Mouse (Mus musculus): ENCODE results near the gene Dennd4c. TPM values are rescaled to one million over a fixed set of nuclear protein-coding genes. Genes with fewer than 3 reads are reported as not detected.
A peak's percentile ranks its signal among the peaks of the same experiment; 100 is the strongest.

Dennd4c gene
- polyA plus RNA-seq, 1 experiment: 13.3 TPM

GRCm38 (mm10) chr4:86886160-86886878 lies 138.0 kb downstream of the Dennd4c start:
- no peaks in the 10 kb centered on the region for H3K27me3 ChIP-seq (ENCODE audit: control insufficient read depth, insufficient read depth, low read length)
- TF ChIP-seq POLR2A (IDR thresholded peaks at IDR 0.05; ENCODE audit: control insufficient read depth, extremely low read depth, insufficient read depth, low read length, poor library complexity) (no peak), CTCF (IDR thresholded peaks at IDR 0.05; ENCODE audit: borderline replicate concordance, control insufficient read depth, extremely low read depth, insufficient read depth, low read length, poor library complexity) (no peak)
- DNase-seq: peak; percentile 52
- H3K4me1 ChIP-seq (replicated peaks; ENCODE audit: control insufficient read depth, insufficient read depth, low read length): peaks cover 6% of the 10 kb centered on the region
- no peaks in the 10 kb centered on the region for H3K36me3 ChIP-seq (ENCODE audit: control insufficient read depth, insufficient read depth, low read length)
- WGBS: 2% methylated on average over 18 of the region's 18 CpGs
- peak overlapping the region; percentile 21 for H3K4me3 ChIP-seq (ENCODE audit: control insufficient read depth, insufficient read depth, low read length)
- H3K27ac ChIP-seq (ENCODE audit: control insufficient read depth, insufficient read depth, low read length): no peak overlapping the region

- H3K4me3 ChIP-seq (ENCODE audit: control insufficient read depth, insufficient read depth, low read length): no peak overlapping the region
- no peaks in the 10 kb centered on the region for H3K36me3 ChIP-seq (ENCODE audit: control insufficient read depth, insufficient read depth, low read length)
- no peak overlapping the region for H3K27ac ChIP-seq (ENCODE audit: control insufficient read depth, insufficient read depth, low read length)
- peaks cover 6% of the 10 kb centered on the region for H3K4me1 ChIP-seq (replicated peaks; ENCODE audit: control insufficient read depth, insufficient read depth, low read length)
- TF ChIP-seq CTCF (IDR thresholded peaks at IDR 0.05; ENCODE audit: borderline replicate concordance, control insufficient read depth, extremely low read depth, insufficient read depth, low read length, poor library complexity): no peak
- no peak for TF ChIP-seq POLR2A (IDR thresholded peaks at IDR 0.05; ENCODE audit: control insufficient read depth, extremely low read depth, insufficient read depth, low read length, poor library complexity)
- H3K27me3 ChIP-seq (ENCODE audit: control insufficient read depth, insufficient read depth, low read length): no peaks in the 10 kb centered on the region
- DNase-seq: peak; percentile 10
- whole genome bisulfite sequencing: 83% methylated on average over 5 of the region's 5 CpGs
Observed at GRCm38 (mm10) chr4:86887879-86888278, 139.5 kb downstream of the Dennd4c start.

DNA sequence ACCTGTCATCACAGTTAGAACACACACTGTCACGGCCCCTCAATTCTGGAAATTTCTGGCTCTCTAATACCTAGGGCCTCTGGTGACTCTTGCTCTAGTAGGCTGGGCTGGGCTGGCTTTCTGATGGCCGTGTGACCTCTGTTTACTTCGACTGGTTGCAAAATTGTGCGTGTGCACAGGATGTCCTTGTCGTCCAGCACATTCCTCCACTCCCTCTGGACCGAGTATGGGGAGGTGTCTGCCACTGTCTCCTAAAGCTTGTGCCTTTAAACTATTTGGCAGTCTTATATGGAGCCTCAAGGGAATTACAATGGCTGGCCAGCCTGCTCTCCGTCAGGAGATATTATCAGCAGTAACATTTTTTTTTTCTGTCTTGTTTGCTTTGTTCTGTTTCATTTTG lies 149.1 kb downstream of the Dennd4c start:
- Histone ChIP-seq H3K4me3 (ENCODE audit: control insufficient read depth, insufficient read depth, low read length) (no peak overlapping the region), H3K27me3 (ENCODE audit: control insufficient read depth, insufficient read depth, low read length) (no peaks in the 10 kb centered on the region), H3K36me3 (ENCODE audit: control insufficient read depth, insufficient read depth, low read length) (no peaks in the 10 kb centered on the region), H3K27ac (ENCODE audit: control insufficient read depth, insufficient read depth, low read length) (no peak overlapping the region), H3K4me1 (replicated peaks; ENCODE audit: control insufficient read depth, insufficient read depth, low read length) (no peaks in the 10 kb centered on the region)
- 93% methylated on average over 7 of the region's 7 CpGs for WGBS
- TF ChIP-seq POLR2A (IDR thresholded peaks at IDR 0.05; ENCODE audit: control insufficient read depth, extremely low read depth, insufficient read depth, low read length, poor library complexity): no peak
- no peak for TF ChIP-seq CTCF (IDR thresholded peaks at IDR 0.05; ENCODE audit: borderline replicate concordance, control insufficient read depth, extremely low read depth, insufficient read depth, low read length, poor library complexity)
- DNase-seq: no peak

- Histone ChIP-seq H3K4me1 (replicated peaks; ENCODE audit: control insufficient read depth, insufficient read depth, low read length) (no peaks in the 10 kb centered on the region), H3K4me3 (ENCODE audit: control insufficient read depth, insufficient read depth, low read length) (no peak overlapping the region), H3K27ac (ENCODE audit: control insufficient read depth, insufficient read depth, low read length) (no peak overlapping the region), H3K27me3 (ENCODE audit: control insufficient read depth, insufficient read depth, low read length) (no peaks in the 10 kb centered on the region), H3K36me3 (ENCODE audit: control insufficient read depth, insufficient read depth, low read length) (no peaks in the 10 kb centered on the region)
- TF ChIP-seq CTCF (IDR thresholded peaks at IDR 0.05; ENCODE audit: borderline replicate concordance, control insufficient read depth, extremely low read depth, insufficient read depth, low read length, poor library complexity) (no peak), POLR2A (IDR thresholded peaks at IDR 0.05; ENCODE audit: control insufficient read depth, extremely low read depth, insufficient read depth, low read length, poor library complexity) (no peak)
- WGBS: 67% methylated on average over 14 of the region's 14 CpGs
- no peak for DNase-seq
Observed at GRCm38 (mm10) chr4:86898791-86899474, 150.6 kb downstream of the Dennd4c start.

Other genes with a start within 250 kb of the Dennd4c start
- gene Saxo1, start 190.2 kb upstream of the Dennd4c start, polyA plus RNA-seq (2012; rRNA removed): 0.06 and 0.08 TPM in 2 replicates
- gene Rraga, start 172.9 kb upstream of the Dennd4c start, polyA plus RNA-seq (2012; rRNA removed): 32.6 and 49.6 TPM in 2 replicates
- gene Haus6, start 136.5 kb upstream of the Dennd4c start, polyA plus RNA-seq (2012; rRNA removed): 21.7 and 38.2 TPM in 2 replicates
- 105 and 107 TPM in 2 replicates for gene Plin2, start 78.5 kb upstream of the Dennd4c start, polyA plus RNA-seq (2012; rRNA removed)
- gene Rps6, start 108.9 kb downstream of the Dennd4c start, polyA plus RNA-seq (2012; rRNA removed): 826 and 880 TPM in 2 replicates
- gene Acer2, start 125.8 kb downstream of the Dennd4c start, polyA plus RNA-seq (2012; rRNA removed): 4.5 and 6.2 TPM in 2 replicates